Mouse (Mus musculus): ENCODE data around the gene Gm42517.

Gene Gm42517

DNA sequence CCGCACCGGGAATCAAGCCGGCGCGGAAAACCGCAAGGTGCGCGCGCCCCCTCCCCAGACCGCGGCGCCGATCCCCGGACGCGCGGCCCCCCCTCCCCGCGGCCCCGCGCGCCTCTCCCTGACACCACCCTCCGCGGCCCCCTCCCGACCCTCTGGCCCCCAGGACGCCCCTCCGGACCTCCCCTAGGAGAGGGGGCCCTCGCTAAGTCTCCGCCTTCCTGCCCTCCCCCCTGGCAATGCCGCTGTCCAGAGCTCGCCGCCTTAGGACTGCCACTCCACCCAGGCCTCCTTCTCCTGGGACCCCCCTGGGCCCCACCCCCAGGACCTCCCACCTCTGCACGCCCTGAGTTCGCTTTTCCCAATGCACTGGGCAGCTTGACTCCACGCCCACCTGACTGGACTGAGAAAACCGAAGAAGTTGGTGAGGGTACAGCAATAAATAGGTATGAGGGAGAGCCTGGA lies at the start of gene Gm42517:
Gm42517 (minus strand) TSS at position 52 of the 462 bp plus-strand sequence.
- in situ Hi-C loops (cut with MboI; ENCODE audit: low pct_unique_long_range_greater_than_20kb in 1 of 2, low sequenced_read_pairs in 2 of 2, unreplicated experiment in 1 of 2): no loop called here

DNA sequence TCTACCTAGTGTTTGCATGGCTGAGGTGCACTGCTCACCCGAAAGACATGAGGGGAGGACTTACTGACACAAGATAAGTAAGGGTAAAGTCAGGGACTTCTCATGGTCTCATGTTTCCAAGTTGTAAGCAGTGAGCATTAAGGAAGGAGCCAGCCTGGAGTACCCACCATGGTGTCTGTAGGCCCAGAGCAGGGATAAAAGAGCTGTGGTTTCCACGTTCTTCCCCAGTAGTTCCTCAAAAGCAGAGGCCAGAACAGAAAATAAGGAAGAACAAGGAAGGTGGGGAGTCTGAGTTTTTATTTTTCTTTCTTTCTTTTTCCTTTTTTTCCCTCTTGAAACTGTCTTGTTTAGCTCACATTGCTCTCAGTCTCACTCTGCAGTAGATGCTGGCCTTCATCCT lies 47.0 kb upstream of the Gm42517 start:
- in situ Hi-C loops (cut with MboI; ENCODE audit: low pct_unique_long_range_greater_than_20kb in 1 of 2, low sequenced_read_pairs in 2 of 2, unreplicated experiment in 1 of 2): no loop called here

DNA sequence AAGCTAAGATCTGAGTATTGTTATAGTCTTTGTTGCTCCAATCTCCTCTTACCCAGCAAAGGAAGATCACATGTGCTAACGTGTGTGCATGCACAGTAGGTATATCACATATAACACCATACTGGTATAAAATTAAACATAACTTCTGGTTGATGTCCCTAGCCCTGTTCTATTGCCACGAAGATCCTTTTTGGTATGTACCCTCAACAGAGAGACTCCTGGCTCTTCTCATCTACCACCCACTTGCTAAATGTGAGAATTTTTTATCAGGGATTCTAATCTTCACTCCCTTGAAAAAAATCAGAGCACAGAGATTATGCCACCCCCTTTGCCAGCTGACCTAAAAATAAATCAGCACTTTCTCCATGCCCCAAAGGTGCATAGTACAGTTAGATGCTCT lies 39.3 kb upstream of the Gm42517 start:
- in situ Hi-C loops (cut with MboI; ENCODE audit: low pct_unique_long_range_greater_than_20kb in 1 of 2, low sequenced_read_pairs in 2 of 2, unreplicated experiment in 1 of 2): no loop called here

DNA sequence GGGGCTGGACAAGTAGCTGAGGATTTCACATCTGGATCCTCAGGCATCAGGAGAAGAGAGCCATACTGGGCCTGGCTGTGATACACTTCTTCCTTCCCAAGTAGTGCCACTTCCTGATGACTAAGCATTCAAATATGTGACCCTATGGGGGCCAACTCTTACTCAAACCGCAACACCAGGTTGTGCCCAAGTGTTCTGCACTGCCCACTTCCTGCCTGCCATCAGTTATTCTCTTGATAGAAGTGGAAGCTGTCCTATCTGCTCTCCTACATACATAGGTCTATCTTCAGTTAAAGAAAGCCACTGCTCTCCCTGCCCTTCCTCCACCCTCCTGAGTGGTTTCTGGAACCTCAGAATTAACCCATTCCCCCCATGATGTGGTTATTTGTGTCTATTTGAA lies 37.7 kb upstream of the Gm42517 start:
- in situ Hi-C loops (cut with MboI; ENCODE audit: low pct_unique_long_range_greater_than_20kb in 1 of 2, low sequenced_read_pairs in 2 of 2, unreplicated experiment in 1 of 2): no loop called here

DNA sequence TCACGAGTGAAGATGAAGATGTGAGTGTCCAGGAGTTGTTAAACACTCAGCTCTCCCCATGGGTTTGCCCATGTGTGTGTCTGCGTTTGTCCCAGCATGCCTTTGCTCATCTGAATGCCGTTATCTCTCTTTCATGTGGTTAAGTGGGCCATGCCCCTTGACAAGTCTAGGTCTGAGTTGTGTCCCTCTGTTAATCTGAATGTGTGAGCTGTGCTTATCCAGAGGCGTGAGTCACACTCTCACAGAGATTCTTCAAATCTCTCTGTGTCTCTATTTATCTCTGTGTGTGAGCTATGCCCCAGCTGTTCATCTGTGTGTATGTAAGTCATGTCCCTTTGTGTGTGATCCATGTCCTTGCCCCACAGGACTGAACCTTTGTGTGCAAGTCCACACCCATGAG lies 35.7 kb upstream of the Gm42517 start:
- in situ Hi-C loops (cut with MboI; ENCODE audit: low pct_unique_long_range_greater_than_20kb in 1 of 2, low sequenced_read_pairs in 2 of 2, unreplicated experiment in 1 of 2): no loop called here

DNA sequence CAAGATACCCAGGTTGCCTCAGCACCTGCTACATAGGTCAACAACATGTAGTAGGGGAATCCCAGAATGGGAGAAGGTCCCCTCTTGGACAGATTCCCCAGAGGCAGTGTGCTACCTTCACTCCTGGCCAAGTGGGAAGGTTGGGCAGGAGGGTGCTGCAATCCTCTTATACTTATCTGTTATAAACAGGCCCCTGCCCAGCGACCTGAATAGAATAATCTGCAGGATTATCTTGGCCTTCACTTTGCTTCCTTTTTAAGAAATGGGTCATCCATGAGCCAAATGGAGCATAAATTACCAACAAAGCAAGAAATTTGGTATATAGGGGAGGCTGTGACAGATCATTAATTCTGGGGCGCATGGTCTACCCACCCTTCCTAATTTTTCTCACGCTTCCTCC lies 22.0 kb upstream of the Gm42517 start:
- in situ Hi-C loops (cut with MboI; ENCODE audit: low pct_unique_long_range_greater_than_20kb in 1 of 2, low sequenced_read_pairs in 2 of 2, unreplicated experiment in 1 of 2): no loop called here

DNA sequence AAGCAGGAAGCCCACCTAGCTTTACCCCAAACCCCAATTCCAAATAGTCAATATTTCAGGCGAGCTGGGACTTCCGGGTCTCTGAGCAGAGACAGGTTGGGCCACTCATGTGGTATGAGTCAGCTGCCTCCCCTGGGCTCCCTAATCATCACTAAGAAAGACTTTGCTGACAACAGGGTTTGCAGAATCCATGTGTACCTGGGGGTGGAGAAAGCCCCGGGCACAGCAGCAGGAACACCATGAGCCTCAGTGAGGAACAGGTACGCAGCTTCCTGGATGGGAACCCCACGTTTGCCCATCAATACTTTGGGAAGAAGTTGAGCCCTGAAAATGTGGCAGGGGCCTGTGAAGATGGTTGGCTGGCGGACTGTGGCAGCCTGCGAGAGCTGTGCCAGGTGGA lies 20.5 kb upstream of the Gm42517 start, which contains the start of gene Pde6b:
Pde6b (plus strand) TSS at position 191 of the 400 bp plus-strand sequence.
- in situ Hi-C loops (cut with MboI; ENCODE audit: low pct_unique_long_range_greater_than_20kb in 1 of 2, low sequenced_read_pairs in 2 of 2, unreplicated experiment in 1 of 2): no loop called here

DNA sequence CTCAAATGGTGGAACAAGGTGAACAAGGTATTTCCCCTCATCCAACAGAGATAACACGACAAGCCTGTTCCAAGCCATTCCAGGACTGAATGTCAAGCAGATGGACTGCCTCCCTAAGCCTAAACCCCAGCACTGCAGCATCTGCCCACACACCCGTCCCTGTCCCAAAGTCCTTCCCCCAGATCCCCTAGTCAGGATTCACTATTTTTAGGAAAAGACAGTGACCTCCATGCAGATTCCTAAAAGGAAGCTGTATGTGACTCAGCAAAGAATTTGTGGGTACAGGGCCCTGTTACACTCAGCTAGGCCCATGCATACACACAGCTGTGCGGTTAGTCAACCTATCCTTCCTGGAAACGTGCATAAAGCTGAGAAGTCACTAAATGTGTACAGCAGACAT lies 18.7 kb upstream of the Gm42517 start:
- in situ Hi-C loops (cut with MboI; ENCODE audit: low pct_unique_long_range_greater_than_20kb in 1 of 2, low sequenced_read_pairs in 2 of 2, unreplicated experiment in 1 of 2): no loop called here

DNA sequence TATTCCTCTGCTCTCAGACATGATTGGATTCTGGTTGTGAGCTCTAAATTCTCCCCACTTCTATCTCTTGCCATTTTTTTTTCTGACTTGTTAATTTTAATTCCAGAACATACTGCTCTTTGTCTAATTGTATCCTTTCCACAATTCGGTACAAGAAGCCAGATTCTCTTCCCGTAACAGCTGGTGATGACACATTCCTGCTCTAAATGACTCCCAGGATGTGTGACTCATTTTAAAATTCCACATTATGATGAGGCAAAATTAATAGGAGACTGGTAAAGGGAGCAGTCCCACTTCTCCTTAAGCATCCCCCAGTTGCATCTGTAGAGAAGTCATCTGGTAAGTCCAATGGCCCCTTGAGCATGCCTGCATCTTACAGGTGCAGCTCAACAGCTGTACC lies 17.9 kb upstream of the Gm42517 start:
- in situ Hi-C loops (cut with MboI; ENCODE audit: low pct_unique_long_range_greater_than_20kb in 1 of 2, low sequenced_read_pairs in 2 of 2, unreplicated experiment in 1 of 2): no loop called here

DNA sequence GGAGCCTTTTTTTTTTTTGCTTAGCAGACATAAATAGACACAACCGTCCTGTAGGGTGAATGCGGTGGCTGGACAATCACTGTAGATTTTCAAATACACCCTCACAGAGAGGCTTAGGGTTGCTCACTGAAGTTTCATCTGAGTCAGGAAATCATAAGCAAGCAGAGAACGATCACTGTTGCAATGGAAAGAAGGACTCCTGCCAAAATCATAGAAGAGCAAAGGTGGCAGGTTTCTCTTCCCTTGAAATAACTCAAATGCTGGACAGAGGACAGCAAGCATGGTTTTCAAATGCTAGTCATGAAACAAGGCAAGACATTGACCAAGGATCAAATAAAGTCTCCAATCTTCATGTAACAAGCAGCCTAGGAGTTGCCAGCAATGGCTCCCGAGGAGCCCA lies 10.6 kb upstream of the Gm42517 start:
- in situ Hi-C loops (cut with MboI; ENCODE audit: low pct_unique_long_range_greater_than_20kb in 1 of 2, low sequenced_read_pairs in 2 of 2, unreplicated experiment in 1 of 2): no loop called here

DNA sequence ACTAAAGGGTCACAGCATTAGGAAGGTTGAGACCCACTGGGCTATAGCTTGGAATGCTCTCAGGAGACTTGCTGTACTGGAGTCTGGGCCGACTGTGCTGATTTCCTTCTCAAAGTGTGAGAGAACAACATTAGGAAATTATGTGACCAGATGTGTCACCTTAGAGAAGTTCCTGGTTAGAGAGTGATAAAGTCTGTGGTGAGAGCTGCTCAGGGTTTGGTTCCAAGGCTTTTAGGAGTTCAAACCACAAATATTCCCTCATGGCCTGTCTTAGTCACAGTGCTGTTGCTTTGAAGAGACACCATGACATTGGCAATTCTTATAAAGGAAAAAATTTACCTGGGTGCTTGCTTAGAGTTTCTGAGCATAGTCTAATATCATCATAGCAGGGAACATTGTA lies 8.3 kb upstream of the Gm42517 start:
- in situ Hi-C loops (cut with MboI; ENCODE audit: low pct_unique_long_range_greater_than_20kb in 1 of 2, low sequenced_read_pairs in 2 of 2, unreplicated experiment in 1 of 2): no loop called here

DNA sequence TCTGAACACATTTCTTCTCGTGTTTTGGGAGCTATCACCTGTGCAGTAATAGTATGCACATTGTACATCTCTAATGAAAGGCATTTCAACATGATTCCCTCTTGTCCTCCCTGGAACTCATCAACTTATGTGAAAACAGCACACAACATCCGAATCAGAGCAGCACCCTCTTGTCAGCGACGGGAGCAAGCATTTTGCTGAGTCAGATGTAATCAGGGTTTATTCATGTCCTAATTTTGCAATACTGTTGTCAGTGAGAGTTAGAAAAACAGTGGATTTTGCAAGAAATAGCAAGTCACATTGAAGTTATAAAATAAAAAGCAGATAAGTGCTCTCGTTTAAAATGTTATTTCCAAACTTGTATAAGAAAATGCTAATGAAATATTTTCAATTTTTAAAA lies 6.4 kb upstream of the Gm42517 start:
- in situ Hi-C loops (cut with MboI; ENCODE audit: low pct_unique_long_range_greater_than_20kb in 1 of 2, low sequenced_read_pairs in 2 of 2, unreplicated experiment in 1 of 2): no loop called here

DNA sequence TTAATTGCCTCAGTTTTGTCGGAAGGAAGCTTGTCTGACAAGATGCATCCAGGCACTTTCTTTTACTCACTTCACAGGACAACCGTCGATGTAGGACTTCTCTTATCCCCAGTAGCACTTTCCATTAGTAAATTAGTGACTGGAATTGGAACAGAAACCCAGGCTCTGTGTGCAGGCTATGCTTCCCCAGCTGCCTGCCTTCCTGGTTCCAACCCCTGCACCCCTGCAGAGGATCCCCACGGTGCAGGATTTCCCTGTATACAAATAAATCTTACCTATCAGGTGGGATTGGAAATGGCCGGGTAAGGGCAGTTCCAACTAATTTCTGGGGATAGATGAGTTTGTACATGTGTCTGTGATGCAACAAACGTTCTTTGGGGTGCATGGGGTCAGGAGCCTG lies 2.2 kb upstream of the Gm42517 start:
- in situ Hi-C loops (cut with MboI; ENCODE audit: low pct_unique_long_range_greater_than_20kb in 1 of 2, low sequenced_read_pairs in 2 of 2, unreplicated experiment in 1 of 2): no loop called here

DNA sequence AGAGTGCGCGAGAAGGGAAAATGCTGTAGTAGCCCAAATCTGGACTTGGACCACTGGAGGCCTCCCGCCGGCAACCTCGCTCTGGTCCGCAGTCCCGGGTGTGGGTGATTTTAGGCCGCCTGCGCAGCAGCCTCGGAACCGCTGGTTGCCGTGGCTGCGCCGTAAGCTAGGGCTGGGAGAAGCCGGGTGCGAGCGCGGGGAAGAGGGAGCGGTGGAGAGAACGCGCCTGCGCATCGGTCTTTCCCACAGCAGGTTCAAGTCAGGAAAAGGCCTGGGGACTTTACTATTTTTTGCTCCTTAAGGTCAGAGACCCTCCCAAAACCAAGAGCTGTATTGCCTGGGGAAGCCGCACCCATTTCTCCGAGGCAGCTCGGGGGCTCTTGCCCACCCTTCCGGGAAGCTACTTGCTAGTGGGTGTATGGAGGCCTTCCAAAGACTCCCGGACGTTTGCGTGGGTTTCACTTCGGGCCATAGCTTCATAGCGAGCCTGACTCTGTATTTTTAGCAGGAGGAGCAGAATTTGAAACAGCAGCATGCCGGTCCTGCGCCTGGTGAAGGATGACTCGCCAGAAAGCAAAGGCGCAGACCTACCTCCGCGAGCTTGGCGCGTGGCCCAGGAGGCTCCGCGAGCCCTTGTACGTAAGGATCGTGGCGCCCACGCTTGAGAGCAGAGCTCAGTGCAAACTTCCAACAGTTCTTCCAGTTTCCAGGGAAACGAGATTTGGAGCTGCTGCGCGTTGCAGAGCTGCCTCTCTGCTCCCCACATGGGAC lies 1.3 kb upstream of the Gm42517 start:
- in situ Hi-C loops (cut with MboI; ENCODE audit: low pct_unique_long_range_greater_than_20kb in 1 of 2, low sequenced_read_pairs in 2 of 2, unreplicated experiment in 1 of 2): no loop called here

DNA sequence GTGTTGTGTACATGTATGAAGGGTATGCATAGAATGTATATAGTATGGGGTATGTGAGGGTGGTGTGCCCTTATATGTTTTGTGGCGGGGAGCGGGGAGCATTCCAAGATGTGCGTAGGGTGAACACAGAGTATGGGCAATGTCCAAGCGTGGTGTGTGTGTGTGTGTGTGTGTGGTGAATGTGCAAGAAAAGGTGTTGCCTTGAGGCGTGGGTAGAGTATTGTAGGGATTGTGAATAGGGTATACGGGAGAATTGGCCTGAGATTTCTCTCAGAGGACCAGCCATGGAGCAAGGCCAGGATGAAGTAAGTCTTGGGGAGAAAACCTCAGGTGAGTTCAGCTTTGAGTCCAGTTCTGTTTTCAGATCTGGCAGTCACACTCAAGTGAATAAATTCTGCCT lies 724 bp upstream of the Gm42517 start:
- in situ Hi-C loops (cut with MboI; ENCODE audit: low pct_unique_long_range_greater_than_20kb in 1 of 2, low sequenced_read_pairs in 2 of 2, unreplicated experiment in 1 of 2): no loop called here

DNA sequence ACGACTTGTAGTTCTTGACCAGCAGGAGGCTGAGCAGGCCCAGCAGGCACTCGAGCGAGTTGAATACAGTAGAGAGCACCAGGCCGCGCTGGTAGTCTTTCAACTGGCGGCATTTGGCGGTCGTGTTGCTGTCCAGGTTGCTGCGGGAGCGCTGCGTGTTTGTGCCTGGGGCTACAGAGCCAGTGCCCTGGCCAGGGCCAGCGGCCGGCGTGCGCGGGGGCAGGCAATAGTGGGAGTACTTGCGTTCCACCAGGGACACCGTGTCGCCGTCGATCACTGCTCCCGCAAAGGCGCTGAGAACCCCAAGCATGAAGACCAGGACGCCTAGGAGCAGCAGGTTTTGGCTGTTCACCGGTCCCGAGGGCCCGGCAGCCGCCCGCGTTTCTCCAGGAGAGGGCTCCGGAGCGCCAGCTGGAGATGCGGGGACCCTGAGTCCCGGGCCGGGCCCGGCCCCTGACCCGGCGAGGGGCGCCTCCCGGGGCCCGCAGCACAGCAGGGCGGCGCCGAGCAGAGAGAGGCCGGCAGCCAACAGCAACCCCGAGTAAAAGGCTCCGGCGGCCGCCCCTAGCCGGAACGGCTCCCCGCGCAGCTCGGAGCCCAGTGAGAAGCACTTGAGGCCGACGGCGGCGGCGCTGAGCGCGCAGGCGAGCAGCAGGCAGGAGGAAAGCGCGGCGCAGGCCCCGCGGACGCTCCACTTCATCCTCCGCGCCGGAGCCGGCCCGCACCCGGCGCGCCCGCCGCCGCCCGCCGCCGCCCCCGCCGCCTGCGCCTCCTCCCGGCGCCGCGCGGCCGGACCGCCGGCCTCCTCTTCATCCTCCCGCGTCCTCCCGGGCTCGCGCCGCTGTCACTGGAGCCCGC lies 509 bp downstream of the Gm42517 start:
- in situ Hi-C loops (cut with MboI; ENCODE audit: low pct_unique_long_range_greater_than_20kb in 1 of 2, low sequenced_read_pairs in 2 of 2, unreplicated experiment in 1 of 2): no loop called here

DNA sequence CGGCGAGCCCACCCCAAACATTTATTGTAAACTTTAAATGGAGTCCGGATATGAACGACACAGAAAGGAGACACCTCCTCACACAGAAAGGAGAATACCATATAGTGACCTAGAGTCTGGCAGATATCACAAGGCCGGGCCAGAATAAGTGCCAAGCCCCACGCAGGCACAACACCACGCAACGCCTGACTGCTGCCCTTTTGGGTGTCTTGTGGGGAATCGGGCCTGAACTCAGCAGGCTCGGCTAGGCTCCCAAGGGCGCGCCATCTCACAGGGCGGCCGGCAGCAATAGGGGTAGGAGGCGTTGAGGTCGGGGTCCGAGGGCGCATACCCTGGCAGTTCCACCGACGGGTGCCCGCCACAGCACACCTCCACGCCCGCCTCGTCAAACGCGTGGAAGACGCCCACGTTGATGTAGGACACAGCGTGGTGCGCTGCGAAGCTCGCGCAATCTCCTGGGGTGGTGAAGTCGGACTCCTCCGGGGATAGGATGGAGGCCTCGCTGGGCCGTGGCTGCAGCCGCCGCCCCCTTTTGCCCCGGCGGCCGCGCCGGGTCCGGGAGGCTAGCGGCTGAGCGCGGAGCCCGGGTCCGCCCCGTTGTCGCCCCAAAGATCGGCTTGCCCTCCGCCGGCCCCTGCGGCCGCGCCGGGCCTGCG lies 1.3 kb downstream of the Gm42517 start:
- in situ Hi-C loops (cut with MboI; ENCODE audit: low pct_unique_long_range_greater_than_20kb in 1 of 2, low sequenced_read_pairs in 2 of 2, unreplicated experiment in 1 of 2): no loop called here

DNA sequence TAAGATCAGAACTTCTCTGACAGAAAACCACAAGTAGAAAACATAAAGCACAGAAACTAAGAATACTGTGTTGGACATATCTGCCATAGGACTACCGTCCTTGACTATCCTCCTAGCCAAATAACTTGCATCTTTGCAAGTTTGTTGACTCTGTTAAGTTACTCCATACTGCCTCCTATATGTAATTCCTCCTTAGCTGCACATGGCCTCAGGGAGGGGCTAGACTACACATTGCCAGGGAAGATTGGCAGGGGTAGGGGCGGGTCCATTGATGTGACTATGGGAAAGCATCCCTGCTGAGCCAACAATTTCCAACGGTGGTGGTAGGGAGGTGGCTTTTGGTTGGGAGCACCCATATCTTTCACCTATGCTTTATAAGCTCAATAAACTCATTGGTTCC lies 5.4 kb downstream of the Gm42517 start:
- in situ Hi-C loops (cut with MboI; ENCODE audit: low pct_unique_long_range_greater_than_20kb in 1 of 2, low sequenced_read_pairs in 2 of 2, unreplicated experiment in 1 of 2): no loop called here

DNA sequence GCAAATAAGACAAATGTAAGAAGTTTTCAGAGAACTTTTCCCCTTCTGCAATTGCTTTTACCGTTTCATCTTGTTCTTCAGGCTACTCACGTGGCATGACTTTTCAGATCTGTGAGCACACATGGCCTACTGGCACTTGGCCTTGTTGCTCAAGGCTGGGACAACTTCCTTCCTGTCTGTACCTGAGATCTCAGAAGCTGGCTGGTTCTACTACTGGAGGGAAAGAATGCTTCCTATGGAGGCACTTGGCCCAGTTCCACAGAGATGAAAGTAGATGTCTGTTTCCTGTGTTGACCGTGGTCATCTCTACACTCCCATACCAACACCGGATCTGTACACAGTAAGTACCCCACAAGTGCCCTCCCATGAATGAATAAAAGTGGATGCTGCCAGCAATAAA lies 7.5 kb downstream of the Gm42517 start:
- in situ Hi-C loops (cut with MboI; ENCODE audit: low pct_unique_long_range_greater_than_20kb in 1 of 2, low sequenced_read_pairs in 2 of 2, unreplicated experiment in 1 of 2): no loop called here
